Mouse (Mus musculus) MEL (cell line): ENCODE results near the gene Shcbp1l. TPM values are rescaled to one million over a fixed set of nuclear protein-coding genes. Genes with fewer than 3 reads are reported as not detected.
A peak's percentile ranks its signal among the peaks of the same experiment; 100 is the strongest.
"Not testable (repeated sequence)": the region's sequence is repeated elsewhere in the genome, so short reads cannot be mapped to it uniquely, and the experiment has no call there.

ENCODE experiments used
- DNase-seq: peaks from one replicate; pipeline ENCODE4 v3.0.0; 2011; ENCODE audit warnings: low read depth, low spot score
- H3K27ac ChIP-seq: 2 replicates; pipeline ENCODE4 v1.5.1; 2012; ENCODE audit warnings: low read depth, mild to moderate bottlenecking, control low read depth, low read length, moderate library complexity; ENCODE audit not compliant: control insufficient read depth
- H3K27me3 ChIP-seq, 2 experiments: fragments of 150-350 bp in 1 of 2; sonication (generic) in 1 of 2; 2 replicates each; pipeline ENCODE4 v1.6.1; 2012; ENCODE audit warnings: low read length in 2 of 2, mild to moderate bottlenecking in 2 of 2, improper control_type of control experiment in 1 of 2, moderate library complexity in 1 of 2; ENCODE audit not compliant: insufficient read depth in 2 of 2, control insufficient read depth in 1 of 2
- H3K36me3 ChIP-seq, 2 experiments: 2 replicates each; pipeline ENCODE4 v1.6.1; 2012 to 2014; ENCODE audit warnings: low read length in 2 of 2, improper control_type of control experiment in 1 of 2, inconsistent platforms in 1 of 2, mild to moderate bottlenecking in 1 of 2; ENCODE audit not compliant: insufficient read depth in 2 of 2, control insufficient read depth in 1 of 2
- H3K4me1 ChIP-seq, 2 experiments: fragments of 150-350 bp in 1 of 2; sonication (generic) in 1 of 2; 2 replicates each; pipeline ENCODE4 v1.6.1; 2012; ENCODE audit warnings: low read length in 2 of 2, improper control_type of control experiment in 1 of 2, mild to moderate bottlenecking in 1 of 2; ENCODE audit not compliant: insufficient read depth in 2 of 2, control insufficient read depth in 1 of 2
- H3K4me3 ChIP-seq, 2 experiments: fragments of 150-350 bp in 1 of 2; sonication (generic) in 1 of 2; 2 replicates each; pipeline ENCODE4 v1.5.1; 2012; ENCODE audit warnings: low read depth in 2 of 2, low read length in 2 of 2, mild to moderate bottlenecking in 2 of 2, moderate library complexity in 2 of 2, control low read depth in 1 of 2, improper control_type of control experiment in 1 of 2; ENCODE audit not compliant: control insufficient read depth in 1 of 2, insufficient read depth in 1 of 2
- H3K79me2 ChIP-seq: 2 replicates; pipeline ENCODE4 v1.6.1; 2012; ENCODE audit warnings: mild to moderate bottlenecking, low read length, moderate library complexity; ENCODE audit not compliant: control insufficient read depth, poor library complexity, insufficient read depth
- H3K9ac ChIP-seq: 2 replicates; pipeline ENCODE4 v1.6.1; 2012; ENCODE audit warnings: low read depth, mild to moderate bottlenecking, control low read depth, low read length, moderate library complexity; ENCODE audit not compliant: control insufficient read depth, poor library complexity, severe bottlenecking
- H3K9me3 ChIP-seq: fragments of 150-350 bp; sonication (generic); replicated peaks from 2 replicates; pipeline ENCODE4 v1.6.1; 2012; ENCODE audit warnings: mild to moderate bottlenecking, low read length, improper control_type of control experiment, moderate library complexity; ENCODE audit not compliant: insufficient read depth
- BHLHE40 ChIP-seq: IDR thresholded peaks from 2 replicates; pipeline ENCODE4 v1.6.1; 2012; ENCODE audit warnings: low read depth, mild to moderate bottlenecking, inconsistent platforms, low read length, improper control_type of control experiment, borderline replicate concordance
- CHD1 ChIP-seq: IDR thresholded peaks from 2 replicates; pipeline ENCODE4 v1.6.1; 2012; ENCODE audit warnings: low read depth, mild to moderate bottlenecking, inconsistent platforms, low read length, improper control_type of control experiment
- E2F4 ChIP-seq: IDR thresholded peaks from 2 replicates; pipeline ENCODE4 v1.6.1; 2011; ENCODE audit warnings: low read depth, low read length, improper control_type of control experiment, borderline replicate concordance
- ELF1 ChIP-seq: IDR thresholded peaks from 2 replicates; pipeline ENCODE4 v1.6.1; 2014; ENCODE audit warnings: low read depth, mild to moderate bottlenecking, inconsistent platforms, low read length, improper control_type of control experiment, moderate library complexity
- EP300 ChIP-seq, 2 experiments: IDR thresholded peaks; 2 replicates each; pipeline ENCODE4 v1.6.1; 2011; ENCODE audit warnings: improper control_type of control experiment in 2 of 2, low read length in 2 of 2, low read depth in 1 of 2, mild to moderate bottlenecking in 1 of 2
- ETS1 ChIP-seq: IDR thresholded peaks from 2 replicates; pipeline ENCODE4 v1.6.1; 2012; ENCODE audit warnings: low read depth, mild to moderate bottlenecking, inconsistent platforms, low read length, improper control_type of control experiment, moderate library complexity
- GABPA ChIP-seq: IDR thresholded peaks from 2 replicates; pipeline ENCODE4 v1.6.1; 2012; ENCODE audit warnings: low read depth, mild to moderate bottlenecking, inconsistent platforms, low read length, improper control_type of control experiment, moderate library complexity
- GATA1 ChIP-seq: IDR thresholded peaks from 2 replicates; pipeline ENCODE4 v1.6.1; 2011; ENCODE audit warnings: low read depth, low read length, improper control_type of control experiment
- HCFC1 ChIP-seq: IDR thresholded peaks from 2 replicates; pipeline ENCODE4 v1.6.1; 2012; ENCODE audit warnings: low read depth, mild to moderate bottlenecking, inconsistent platforms, low read length, improper control_type of control experiment, moderate library complexity
- JUND ChIP-seq: IDR thresholded peaks from 2 replicates; pipeline ENCODE4 v1.6.1; 2011; ENCODE audit warnings: low read depth, mild to moderate bottlenecking, improper control_type of control experiment, low read length
- MAX ChIP-seq: IDR thresholded peaks from 2 replicates; pipeline ENCODE4 v1.6.1; 2011; ENCODE audit warnings: low read length, improper control_type of control experiment
- MAZ ChIP-seq: IDR thresholded peaks from 2 replicates; pipeline ENCODE4 v1.6.1; 2012; ENCODE audit warnings: low read depth, mild to moderate bottlenecking, inconsistent platforms, low read length, improper control_type of control experiment
- MXI1 ChIP-seq: IDR thresholded peaks from 2 replicates; pipeline ENCODE4 v1.6.1; 2011; ENCODE audit warnings: mild to moderate bottlenecking, low read depth, low read length, improper control_type of control experiment
- MYC ChIP-seq: IDR thresholded peaks from 2 replicates; pipeline ENCODE4 v1.6.1; 2011; ENCODE audit warnings: low read depth, mild to moderate bottlenecking, low read length, improper control_type of control experiment, moderate library complexity
- NELFE ChIP-seq: IDR thresholded peaks from 2 replicates; pipeline ENCODE4 v1.6.1; 2011; ENCODE audit warnings: low read depth, low read length, improper control_type of control experiment
- NRF1 ChIP-seq: IDR thresholded peaks from 2 replicates; pipeline ENCODE4 v1.6.1; 2014; ENCODE audit warnings: low read depth, mild to moderate bottlenecking, inconsistent platforms, low read length, improper control_type of control experiment, moderate library complexity; ENCODE audit not compliant: poor library complexity, insufficient read depth, severe bottlenecking
- POLR2A ChIP-seq, 2 experiments: IDR thresholded peaks; 2 replicates each; pipeline ENCODE4 v1.6.1; 2011 to 2012; ENCODE audit warnings: low read length in 2 of 2, mild to moderate bottlenecking in 2 of 2, control low read depth in 1 of 2, improper control_type of control experiment in 1 of 2, low read depth in 1 of 2, moderate library complexity in 1 of 2; ENCODE audit not compliant: control insufficient read depth in 1 of 2, insufficient read depth in 1 of 2, poor library complexity in 1 of 2
- POLR2AphosphoS2 ChIP-seq: IDR thresholded peaks from 2 replicates; pipeline ENCODE4 v1.6.1; 2011; ENCODE audit warnings: low read length, improper control_type of control experiment
- POLR2AphosphoS5 ChIP-seq: IDR thresholded peaks from 2 replicates; pipeline ENCODE4 v1.6.1; 2012; ENCODE audit warnings: low read depth, borderline replicate concordance, mild to moderate bottlenecking, inconsistent platforms, low read length, moderate library complexity, mixed read lengths
- RCOR1 ChIP-seq: IDR thresholded peaks from 2 replicates; pipeline ENCODE4 v1.6.1; 2012; ENCODE audit warnings: low read depth, mild to moderate bottlenecking, inconsistent platforms, low read length, improper control_type of control experiment
- SIN3A ChIP-seq: IDR thresholded peaks from 2 replicates; pipeline ENCODE4 v1.6.1; 2012; ENCODE audit warnings: low read length, improper control_type of control experiment, inconsistent platforms
- TBP ChIP-seq: IDR thresholded peaks from 2 replicates; pipeline ENCODE4 v1.8.0; 2011; ENCODE audit warnings: low read depth, low read length, improper control_type of control experiment
- TCF12 ChIP-seq: IDR thresholded peaks from 2 replicates; pipeline ENCODE4 v1.6.1; 2014; ENCODE audit warnings: low read depth, mild to moderate bottlenecking, inconsistent platforms, low read length, improper control_type of control experiment, moderate library complexity
- UBTF ChIP-seq: IDR thresholded peaks from 2 replicates; pipeline ENCODE4 v1.6.1; 2012; ENCODE audit warnings: low read depth, mild to moderate bottlenecking, inconsistent platforms, low read length, improper control_type of control experiment, moderate library complexity, borderline replicate concordance; ENCODE audit not compliant: insufficient read depth
- USF1 ChIP-seq: IDR thresholded peaks from 2 replicates; pipeline ENCODE4 v1.6.1; 2014; ENCODE audit warnings: low read depth, mild to moderate bottlenecking, inconsistent platforms, low read length, improper control_type of control experiment, moderate library complexity
- USF2 ChIP-seq, 2 experiments: IDR thresholded peaks; 2 replicates each; pipeline ENCODE4 v1.6.1; 2011 to 2012; ENCODE audit warnings: improper control_type of control experiment in 2 of 2, low read length in 2 of 2, borderline replicate concordance in 1 of 2, inconsistent platforms in 1 of 2, low read depth in 1 of 2, mild to moderate bottlenecking in 1 of 2; ENCODE audit not compliant: insufficient read depth in 1 of 2
- ZMIZ1 ChIP-seq: IDR thresholded peaks from 2 replicates; pipeline ENCODE4 v1.6.1; 2012; ENCODE audit warnings: low read depth, mild to moderate bottlenecking, inconsistent platforms, low read length, improper control_type of control experiment, moderate library complexity
- ZNF384 ChIP-seq: IDR thresholded peaks from 2 replicates; pipeline ENCODE4 v1.6.1; 2012; ENCODE audit warnings: low read depth, mild to moderate bottlenecking, inconsistent platforms, low read length, improper control_type of control experiment
- polyA plus RNA-seq, 2 experiments: library from polyadenylated mRNA; stranded (reverse) in 1 of 2; unstranded in 1 of 2; fragments of >175 nt in 1 of 2; fragments of >200 nt in 1 of 2; gene quantifications; 2 replicates each; pipeline versions ENCODE4 v1.2.1 to v1.2.4; 2012; ENCODE audit warnings: low replicate concordance in 2 of 2, low read depth in 1 of 2; ENCODE audit not compliant: insufficient read length in 2 of 2, insufficient read depth in 1 of 2, missing spikeins in 1 of 2
- total RNA-seq: library from RNA; depleted of rRNA; stranded (reverse); fragments of 300-350 nt; gene quantifications from 2 replicates; pipeline ENCODE4 v1.2.3, GENCODE M21; 2012

The Shcbp1l gene
- total and polyA plus RNA-seq, 3 experiments = 2.4 to 3.7 TPM; not detected in 1

GRCm38 (mm10) chr1:153414114-153414723 is 10.7 kb upstream of the Shcbp1l start:
- Histone ChIP-seq H3K4me3 (peak overlapping the region; percentile 26 to 63), H3K27ac (peak overlapping the region; percentile 81), H3K4me1 (peaks cover 0 to 11% of the 10 kb centered on the region in 2 experiments; a peak in 2 of 4 replicates), H3K9ac (peak overlapping the region; percentile 67)
- not testable (repeated sequence) for H3K9me3 ChIP-seq, H3K79me2 ChIP-seq, H3K27me3 ChIP-seq, H3K36me3 ChIP-seq
- TF ChIP-seq ELF1 (peak; percentile 47; the same call in 1 of the 2 replicates), USF1 (peak; percentile 86), UBTF (0 out of 2 replicates have a peak, but pooled peaks have one; percentile 7), E2F4 (peak; percentile 85; the same call in 1 of the 2 replicates), MAX (peak; percentile 84), POLR2AphosphoS5 (peak; percentile 85; the same call in 1 of the 2 replicates), MYC (peak; percentile 96), RCOR1 (peak; percentile 64; the same call in 1 of the 2 replicates), NELFE (peak; percentile 99), POLR2A (IDR thresholded peaks at IDR 0.05; ENCODE audit: control insufficient read depth in 1 of 2, insufficient read depth in 1 of 2, low read depth in 1 of 2, low read length in 2 of 2, poor library complexity in 1 of 2) (peak; percentile 86 to 100), HCFC1 (peak; percentile 31; the same call in 1 of the 2 replicates), NRF1 (peak; percentile 79), GATA1 (peak; percentile 58; the same call in 1 of the 2 replicates), POLR2AphosphoS2 (peak; percentile 71; the same call in 1 of the 2 replicates), ZMIZ1 (peak; percentile 99), MXI1 (peak; percentile 95), ETS1 (peak; percentile 32), SIN3A (peak; percentile 54), TBP (peak; percentile 98)
- DNase-seq = peak; percentile 97

GRCm38 (mm10) chr1:153414962-153415361 is 10.0 kb upstream of the Shcbp1l start:
- Histone ChIP-seq H3K4me1 (peaks cover 0 to 11% of the 10 kb centered on the region in 2 experiments; a peak in 2 of 4 replicates), H3K9me3 (no peaks in the 10 kb centered on the region), H3K4me3 (peak overlapping the region; percentile 26 to 63), H3K27me3 (no peaks in the 10 kb centered on the region), H3K79me2 (peaks cover 6% of the 10 kb centered on the region), H3K9ac (peak overlapping the region; percentile 67), H3K36me3 (peaks cover 0 to 5% of the 10 kb centered on the region in 2 experiments; a peak in 2 of 4 replicates), H3K27ac (peak overlapping the region; percentile 81)
- DNase-seq = peak; percentile 99
- TF ChIP-seq NELFE (peak; percentile 81), USF1 (peak; percentile 95), USF2 (IDR thresholded peaks at IDR 0.05; ENCODE audit: borderline replicate concordance in 1 of 2, insufficient read depth in 1 of 2, low read depth in 1 of 2, low read length in 2 of 2) (peak; percentile 91 to 94), MAZ (no peak), TCF12 (peak; percentile 44; the same call in 1 of the 2 replicates), CHD1 (0 out of 2 replicates have a peak, but pooled peaks have one; percentile 88), HCFC1 (peak; percentile 59), ETS1 (peak; percentile 75), BHLHE40 (peak; percentile 72; the same call in 1 of the 2 replicates), ZNF384 (no peak), RCOR1 (no peak), GABPA (no peak), ELF1 (0 out of 2 replicates have a peak, but pooled peaks have one; percentile 32), SIN3A (peak; percentile 58; the same call in 1 of the 2 replicates), MXI1 (peak; percentile 84), TBP (peak; percentile 97), EP300 (IDR thresholded peaks at IDR 0.05; ENCODE audit: low read depth in 1 of 2, low read length in 2 of 2) (peak in 1 of 2 experiments; percentile 36; a peak in 2 of 4 replicates), ZMIZ1 (peak; percentile 99), MAX (peak; percentile 98), JUND (no peak)
